Mouse (Mus musculus) testis, adult 2 months (tissue): ENCODE measurements around the gene 1700086D15Rik.

Source experiments
- CTCF ChIP-seq: fragments of 200-500 bp; IDR thresholded peaks from 2 replicates; pipeline ENCODE4 v1.5.1; 2012; ENCODE audit warnings: low read depth, mild to moderate bottlenecking, inconsistent platforms, low read length, moderate library complexity; ENCODE audit not compliant: control insufficient read depth, insufficient read depth, insufficient replicate concordance
- POLR2A ChIP-seq: fragments of 200-500 bp; IDR thresholded peaks from 2 replicates; pipeline ENCODE4 v1.6.1; 2012; ENCODE audit warnings: low read depth, mild to moderate bottlenecking, inconsistent platforms, low read length, moderate library complexity; ENCODE audit not compliant: control insufficient read depth

DNA sequence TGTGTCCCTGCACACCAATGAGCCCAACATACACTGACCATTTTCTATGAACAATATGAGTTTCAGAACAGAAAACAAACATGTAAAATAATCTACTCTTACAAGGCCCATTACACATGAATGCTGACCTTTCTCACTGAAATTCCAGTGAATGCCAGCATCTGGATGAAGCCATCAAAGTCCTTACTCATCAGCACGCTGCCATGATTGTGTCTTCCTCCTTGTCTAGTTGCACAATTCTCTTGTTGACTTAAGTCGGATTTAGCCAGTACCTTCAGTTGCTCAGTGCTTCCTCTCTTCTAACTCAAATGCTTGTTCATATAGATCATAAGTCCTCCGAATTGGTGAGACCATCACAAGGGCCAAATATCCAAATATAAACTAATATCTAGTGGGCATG lies 20.7 kb downstream of the 1700086D15Rik start:
- TF ChIP-seq CTCF: no peak
- no peak for TF ChIP-seq POLR2A
